Mouse (Mus musculus): ENCODE measurements around the gene Flnc.

DNA sequence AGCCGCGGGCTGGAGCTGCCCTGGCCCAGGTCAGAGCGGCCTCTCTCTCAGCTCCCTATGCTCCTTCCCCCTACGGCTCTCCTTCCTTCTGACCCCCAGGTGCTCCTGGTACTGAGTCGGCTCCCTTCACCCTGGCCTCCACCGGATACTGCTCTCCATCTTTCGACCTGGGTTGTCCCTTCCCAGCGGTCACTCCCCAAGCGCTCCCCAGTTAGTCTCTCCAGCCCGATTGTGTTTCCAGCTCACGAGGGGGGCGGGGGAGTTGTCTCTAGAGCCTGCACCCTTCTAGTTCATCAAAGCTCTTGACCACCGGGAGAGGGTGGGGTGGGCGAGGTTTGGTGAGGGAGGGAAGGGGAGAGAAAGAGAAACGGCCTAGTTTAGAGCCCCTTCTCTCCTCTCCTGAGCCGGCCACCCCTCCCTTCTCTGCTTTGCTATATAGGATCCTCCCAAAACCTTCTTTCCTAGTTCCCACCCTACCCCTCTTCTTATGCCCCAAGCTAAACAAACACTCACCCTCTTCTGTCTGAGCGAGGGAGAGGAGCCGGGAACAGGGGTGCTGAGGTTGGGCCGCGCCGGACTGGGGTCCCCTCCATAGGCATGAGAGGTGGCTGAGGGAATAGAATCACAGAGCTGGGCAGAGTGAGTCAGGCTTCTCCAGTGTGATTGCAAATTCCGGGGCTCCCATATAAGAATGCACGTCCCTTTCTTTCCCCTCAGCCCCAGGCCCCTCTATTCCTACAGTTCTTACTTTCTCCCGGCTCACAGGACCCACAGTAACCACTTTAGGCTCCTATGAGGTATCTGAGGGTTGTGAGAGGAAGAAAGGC lies 36.1 kb upstream of the Flnc start:
- TF ChIP-seq CTCF (IDR thresholded peaks at IDR 0.05; ENCODE audit: low read depth) (no peak), EP300 (IDR thresholded peaks at IDR 0.05; ENCODE audit: low read depth) (no peak)
